In the genomic region with DNA sequence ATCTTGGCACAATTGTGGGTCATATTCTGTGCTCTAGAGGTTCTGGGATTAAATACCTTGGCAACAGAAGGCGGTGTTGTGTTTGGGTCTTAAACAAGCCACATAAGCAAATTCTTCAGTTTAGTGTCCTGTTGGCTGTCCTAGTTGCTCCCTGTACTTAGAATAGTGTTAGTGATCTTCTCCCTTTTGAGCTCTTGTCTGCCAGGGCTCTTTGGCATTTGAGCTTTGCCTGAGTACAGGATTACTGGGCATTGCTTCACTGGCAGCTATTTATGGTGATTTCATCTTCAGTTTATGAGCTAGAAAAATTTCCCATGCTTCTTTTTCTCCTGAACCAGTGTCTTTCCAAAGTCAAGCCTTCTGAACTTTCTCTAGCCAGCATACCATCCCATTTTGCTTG, we compare ENCODE assay signal across 23 mouse cellular contexts.
DNase-seq lines count a peak whose midpoint lies in the region; ATAC-seq and TF ChIP-seq lines count a peak whose summit lies in the region.
"Had no signal": no experiment of that assay in that cellular context is flagged by ENCODE, and none has a peak within 500 bp of the region (broad histone marks: within the 10 kb centered on the region; RNA-seq: fewer than 3 reads in every experiment).

No protein-coding gene starts in this region.

- peak overlapping the region; percentile 86 for H3K27ac ChIP-seq in gastrocnemius, adult 2 months
- H3K27ac ChIP-seq: embryonic facial prominence, embryonic 13.5 days; embryonic facial prominence, embryonic 15.5 days; forebrain, embryonic 10.5 days; forebrain, embryonic 12.5 days had no signal

- intact Hi-C loops in gastrocnemius, adult 2 months (cut with DNase I) = loop anchor here (2.0 kb wide), 1 partner anchor 119 kb away; no protein-coding TSS in a partner anchor
- intact Hi-C loops in gastrocnemius, postnatal 14 days (cut with DNase I; ENCODE audit: low total_unique reads) = no loop called here

- peak; percentile 67 for DNase-seq in gastrocnemius, adult 2 months
- no peak for DNase-seq in gastrocnemius, postnatal 4 days (ENCODE audit: low spot score in 2 of 2)
- DNase-seq in gastrocnemius, adult 8-10 months (ENCODE audit: low spot score in 2 of 2) = peak; percentile 39 to 53
- peak; percentile 8 for DNase-seq in gastrocnemius, postnatal 14 days
- peak; percentile 72 for DNase-seq in skeletal muscle tissue, adult 2 months (ENCODE audit: low read depth, low spot score)
- DNase-seq in urinary bladder, postnatal 25 days (ENCODE audit: low spot score) = no peak
- DNase-seq: adrenal gland, adult 2 months; adrenal gland, postnatal 10 days; adrenal gland, postnatal 25 days; cerebellum, adult 11 months; cerebellum, adult 18-20 months; cerebellum, adult 8-10 months; cerebellum, adult 9-11 months; cerebellum, postnatal 14 days; cerebellum, postnatal 36 days; embryo, embryonic 11 days had no signal

- no peak overlapping the region for H3K4me3 ChIP-seq in gastrocnemius, adult 2 months
- H3K4me3 ChIP-seq: embryonic facial prominence, embryonic 13.5 days; embryonic facial prominence, embryonic 15.5 days; erythroblast, embryonic 14.5 days; forebrain, embryonic 10.5 days; forebrain, embryonic 12.5 days had no signal

- no peak for TF ChIP-seq CTCF in gastrocnemius, adult 2 months (IDR thresholded peaks at IDR 0.05)

- ATAC-seq in monocyte, adult 5-6 weeks (replicated peaks; ENCODE audit: insufficient number of reproducible peaks, low FRiP score, low TSS enrichment, poor library complexity, severe bottlenecking) = no peak
- ATAC-seq: forebrain, embryonic 14.5 days had no signal

Comparison
In these comparisons a context has a peak if more than half of its experiments do, and no peak if none do; other contexts are left out.
1. DNase-seq: peak in gastrocnemius, adult 2 months (single experiment), gastrocnemius, adult 8-10 months (2 of 2), gastrocnemius, postnatal 14 days (single experiment) and skeletal muscle tissue, adult 2 months (single experiment); none in gastrocnemius, postnatal 4 days (0 of 2) and urinary bladder, postnatal 25 days (single experiment).